Mouse (Mus musculus) brain, embryonic 14.5 days (tissue): ENCODE measurements around the gene Rhox3f. TPM values are rescaled to one million over a fixed set of nuclear protein-coding genes. Genes with fewer than 3 reads are reported as not detected.
"Not testable (repeated sequence)": the region's sequence is repeated elsewhere in the genome, so short reads cannot be mapped to it uniquely, and the experiment has no call there.

Source experiments
- DNase-seq: peaks from one replicate; pipeline ENCODE4 v3.0.0-alpha.2; 2011; ENCODE audit warnings: low read depth
- polyA plus RNA-seq: library from polyadenylated mRNA; depleted of rRNA; stranded (reverse); fragments of >200 nt; gene quantifications from 2 replicates; pipeline ENCODE4 v1.2.3, GENCODE M21; 2012; rRNA removed

Gene Rhox3f
- polyA plus RNA-seq: not detected in 2 replicates

DNA sequence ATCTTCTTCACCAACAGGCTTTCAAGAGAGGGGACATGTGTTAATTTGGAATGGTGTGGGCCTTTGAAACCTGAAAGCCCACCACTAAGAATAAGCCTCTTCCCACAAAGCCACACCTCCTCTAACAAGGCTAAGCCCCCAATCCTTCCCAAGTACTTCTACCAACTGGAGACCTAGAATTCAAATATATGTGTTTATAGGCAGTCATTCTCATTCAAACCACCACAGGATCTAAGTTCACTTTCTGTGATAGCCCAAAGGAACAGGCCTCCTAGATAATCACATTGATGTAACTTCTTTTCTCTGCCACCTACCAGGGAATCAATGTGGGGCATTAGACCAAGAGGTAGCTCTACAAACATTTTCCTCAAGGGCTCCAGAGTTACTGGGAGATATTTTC lies at the start of gene Rhox3f:
TSS of gene Rhox3f (plus strand) at position 301 of the 400 bp plus-strand sequence.
- not testable (repeated sequence) for DNase-seq

DNA sequence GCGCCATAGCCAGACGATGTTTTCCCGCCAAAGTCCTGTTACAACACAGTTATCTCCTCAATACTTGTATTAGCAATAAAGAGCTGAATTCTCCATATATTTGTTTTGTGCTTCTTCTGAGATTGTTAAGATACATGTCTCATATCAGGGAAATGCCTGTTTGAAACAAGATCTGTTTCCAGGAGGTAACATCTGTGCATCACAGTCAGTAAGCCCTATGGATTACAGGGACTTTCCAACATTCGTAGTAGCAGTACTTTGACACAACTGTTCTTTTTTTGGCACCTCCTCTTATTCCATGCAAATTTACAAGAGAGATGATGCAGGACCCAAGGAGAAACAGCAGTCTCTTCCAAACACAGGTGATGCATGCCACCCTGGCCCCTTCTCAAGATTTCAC lies 39.1 kb upstream of the Rhox3f start, which contains the start of gene Rhox3e:
TSS of gene Rhox3e (plus strand) at position 301 of the 400 bp plus-strand sequence.
- not testable (repeated sequence) for DNase-seq

DNA sequence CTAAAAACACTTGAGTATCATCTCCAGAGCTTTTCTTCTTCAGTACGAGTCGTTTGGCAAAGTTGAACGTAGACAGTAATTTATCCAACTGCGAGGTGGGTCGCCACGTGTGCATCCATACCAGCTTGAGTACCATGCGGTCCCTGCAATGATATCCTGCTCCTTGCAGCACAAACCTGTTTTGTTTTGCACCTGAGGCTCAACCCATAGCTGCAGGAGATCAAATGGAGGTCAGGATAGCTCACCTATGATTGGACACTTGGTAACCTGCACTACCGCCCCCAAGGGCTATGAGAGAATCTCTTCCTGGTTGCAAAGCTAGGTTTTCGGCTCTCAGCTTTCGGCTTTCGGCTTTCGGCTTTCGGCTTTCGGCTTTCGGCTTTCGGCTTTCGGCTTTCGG lies 23.7 kb upstream of the Rhox3f start, which contains the start of gene Rhox4e:
TSS of gene Rhox4e (plus strand) at position 301 of the 400 bp plus-strand sequence.
- DNase-seq: not testable (repeated sequence)

DNA sequence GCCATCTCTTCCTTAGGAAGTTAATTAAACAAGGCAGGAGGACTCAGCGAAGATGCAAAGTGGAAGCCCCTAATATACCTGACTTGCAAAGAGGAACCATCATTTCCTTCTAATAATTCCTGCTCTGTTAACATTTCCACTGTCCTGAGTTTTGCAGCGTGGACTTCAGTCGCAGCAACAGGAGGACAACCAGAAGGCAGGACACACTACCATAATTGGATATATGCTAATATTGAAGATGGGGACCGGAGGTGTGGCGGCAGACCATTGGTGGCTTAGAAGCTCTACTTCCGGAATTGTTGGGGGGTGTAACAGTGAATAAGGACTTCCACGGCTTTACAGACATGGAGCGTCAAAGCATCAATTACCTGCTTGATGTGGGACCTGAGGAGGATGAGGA lies 9.7 kb upstream of the Rhox3f start, which contains the start of gene Rhox2f:
TSS of gene Rhox2f (plus strand) at position 301 of the 400 bp plus-strand sequence.
- DNase-seq: not testable (repeated sequence)

DNA sequence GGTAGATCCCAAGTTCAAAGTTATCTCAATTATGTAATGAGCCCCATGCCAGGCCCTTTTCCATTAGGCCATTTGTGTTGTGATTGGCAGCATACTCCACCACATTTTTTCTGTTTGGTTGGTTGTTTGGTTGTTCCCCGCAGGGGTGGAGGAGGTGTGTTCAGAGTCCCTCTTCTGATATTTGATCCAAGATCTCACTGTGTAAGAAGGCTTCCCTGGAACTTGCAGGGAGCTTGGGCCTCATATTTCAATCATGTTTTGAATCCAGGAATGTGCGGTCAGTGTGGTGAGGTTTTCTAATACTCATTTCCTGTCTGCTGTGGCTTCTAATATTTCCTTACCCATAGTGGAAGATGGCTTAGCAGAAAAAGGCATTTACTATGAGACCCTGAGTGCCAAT lies 8.2 kb upstream of the Rhox3f start:
- DNase-seq: peak; percentile 1

DNA sequence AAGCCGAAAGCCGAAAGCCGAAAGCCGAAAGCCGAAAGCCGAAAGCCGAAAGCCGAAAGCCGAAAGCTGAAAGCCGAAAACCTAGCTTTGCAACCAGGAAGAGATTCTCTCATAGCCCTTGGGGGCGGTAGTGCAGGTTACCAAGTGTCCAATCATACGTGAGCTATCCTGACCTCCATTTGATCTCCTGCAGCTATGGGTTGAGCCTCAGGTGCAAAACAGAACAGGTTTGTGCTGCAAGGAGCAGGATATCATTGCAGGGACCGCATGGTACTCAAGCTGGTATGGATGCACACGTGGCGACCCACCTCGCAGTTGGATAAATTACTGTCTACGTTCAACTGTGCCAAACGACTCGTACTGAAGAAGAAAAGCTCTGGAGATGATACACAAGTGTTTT lies 26.8 kb downstream of the Rhox3f start, which contains the start of gene Rhox4f:
TSS of gene Rhox4f (minus strand) at position 101 of the 400 bp plus-strand sequence.
- DNase-seq: not testable (repeated sequence)

DNA sequence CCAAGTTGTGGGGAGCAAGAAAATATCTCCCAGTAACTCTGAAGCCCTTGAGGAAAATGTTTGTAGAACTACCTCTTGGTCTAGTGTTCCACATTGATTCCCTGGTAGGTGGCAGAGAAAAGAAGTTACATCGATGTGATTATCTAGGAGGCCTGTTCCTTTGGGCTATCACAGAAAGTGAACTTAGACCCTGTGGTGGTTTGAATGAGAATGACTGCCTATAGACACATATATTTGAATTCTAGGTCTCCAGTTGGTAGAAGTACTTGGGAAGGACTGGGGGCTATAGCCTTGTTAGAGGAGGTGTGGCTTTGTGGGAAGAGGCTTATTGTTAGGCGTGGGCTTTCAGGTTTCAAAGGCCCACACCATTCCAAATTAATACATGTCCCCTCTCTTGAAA lies 47.7 kb downstream of the Rhox3f start, which contains the start of gene Rhox3g:
TSS of gene Rhox3g (minus strand) at position 101 of the 400 bp plus-strand sequence.
- not testable (repeated sequence) for DNase-seq

Other genes with a start within 250 kb of the Rhox3f start
- gene Rhox3a2, start 201.0 kb upstream of the Rhox3f start, polyA plus RNA-seq: not detected in 2 replicates
- 0.10 and 0.30 TPM in 2 replicates for gene Rhox4a2, start 190.1 kb upstream of the Rhox3f start, polyA plus RNA-seq
- not detected in 2 replicates for gene Rhox2b, start 168.9 kb upstream of the Rhox3f start, polyA plus RNA-seq
- gene Rhox4b, start 148.5 kb upstream of the Rhox3f start, polyA plus RNA-seq: 0.14 TPM in 1 of 2 replicates, not detected in the other
- gene Rhox2c, start 127.3 kb upstream of the Rhox3f start, polyA plus RNA-seq: not detected in 2 replicates
- gene Rhox3c, start 122.4 kb upstream of the Rhox3f start, polyA plus RNA-seq: not detected in 2 replicates
- not detected in 2 replicates for gene Rhox4c, start 100.7 kb upstream of the Rhox3f start, polyA plus RNA-seq
- not detected in 2 replicates for gene Rhox2d, start 87.6 kb upstream of the Rhox3f start, polyA plus RNA-seq
- gene Rhox4d, start 66.6 kb upstream of the Rhox3f start, polyA plus RNA-seq: not detected in 2 replicates
- gene Rhox2e, start 50.5 kb upstream of the Rhox3f start, polyA plus RNA-seq: not detected in 2 replicates
- gene Rhox3e, start 39.0 kb upstream of the Rhox3f start, polyA plus RNA-seq: not detected in 2 replicates
- gene Rhox4e, start 23.6 kb upstream of the Rhox3f start, polyA plus RNA-seq: not detected in 2 replicates
- gene Rhox2f, start 9.6 kb upstream of the Rhox3f start, polyA plus RNA-seq: not detected in 2 replicates
- gene Rhox4f, start 26.7 kb downstream of the Rhox3f start, polyA plus RNA-seq: not detected in 2 replicates
- not detected in 2 replicates for gene Rhox3g, start 47.6 kb downstream of the Rhox3f start, polyA plus RNA-seq
- gene Rhox2g, start 62.5 kb downstream of the Rhox3f start, polyA plus RNA-seq: not detected in 2 replicates
- gene Rhox4g, start 70.3 kb downstream of the Rhox3f start, polyA plus RNA-seq: not detected in 2 replicates
- gene Rhox3h, start 87.8 kb downstream of the Rhox3f start, polyA plus RNA-seq: not detected in 2 replicates
- not detected in 2 replicates for gene Rhox2h, start 92.3 kb downstream of the Rhox3f start, polyA plus RNA-seq
- gene Rhox5, start 223.8 kb downstream of the Rhox3f start, polyA plus RNA-seq: not detected in 2 replicates
- 0.06 and 0.14 TPM in 2 replicates for gene Rhox6, start 245.9 kb downstream of the Rhox3f start, polyA plus RNA-seq